Mouse (Mus musculus) heart, postnatal 0 days (tissue): ENCODE results near the gene Camkk2.

Experiments
- CTCF ChIP-seq: IDR thresholded peaks from 2 replicates; pipeline ENCODE4 v1.5.1; 2016; ENCODE audit warnings: antibody characterized with exemption, control low read depth, low read depth
- EP300 ChIP-seq: IDR thresholded peaks from 2 replicates; pipeline ENCODE4 v1.6.1; 2016; ENCODE audit warnings: antibody characterized with exemption, low read depth

DNA sequence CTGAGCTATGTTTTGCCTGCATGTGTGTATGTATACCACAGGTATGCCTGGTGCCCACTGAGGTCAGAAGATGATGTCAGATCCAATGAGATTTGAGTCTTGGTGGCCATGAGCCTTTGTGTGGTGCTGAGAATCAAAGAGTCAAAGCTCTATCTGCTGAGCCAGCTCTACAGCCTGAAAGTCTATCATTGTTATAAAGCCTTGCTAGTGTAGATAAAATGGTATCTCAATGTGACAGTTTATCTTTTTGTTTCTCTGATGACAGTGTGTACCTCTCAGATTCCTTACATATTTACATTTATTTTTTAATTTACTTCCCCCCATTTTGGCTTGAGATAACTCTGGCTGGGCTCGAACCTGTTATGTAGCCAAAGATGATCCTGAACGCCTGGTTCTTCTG, 75.6 kb downstream of the Camkk2 start:
- no peak for TF ChIP-seq CTCF
- TF ChIP-seq EP300: no peak
